Mouse (Mus musculus): ENCODE measurements around the gene Ucma. TPM values are rescaled to one million over a fixed set of nuclear protein-coding genes. Genes with fewer than 3 reads are reported as not detected.

Ucma gene
- polyA plus RNA-seq, 1 experiment from 2014 or later = not detected

DNA sequence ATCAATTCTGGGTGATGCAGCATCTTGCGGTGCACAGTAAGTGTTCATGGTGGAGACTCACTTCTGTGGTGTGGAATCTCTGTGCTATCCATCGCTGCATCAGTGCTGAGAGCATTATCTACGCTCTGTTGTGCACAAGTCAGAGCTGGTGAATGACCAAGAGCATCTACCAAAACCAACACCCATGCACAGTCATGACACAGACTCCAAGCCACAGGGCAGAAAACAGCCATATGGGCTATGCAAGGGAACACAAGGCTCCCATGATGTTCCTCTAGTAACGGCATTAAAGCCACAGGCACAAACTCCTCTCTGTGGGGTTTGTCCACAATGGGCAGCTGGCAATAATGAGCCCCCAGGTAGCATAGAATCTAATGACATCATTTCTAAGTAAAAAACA, 53.9 kb downstream of the Ucma start:
- no peak overlapping the region for H3K9ac ChIP-seq (ENCODE audit: low read depth, low read length)
- H3K27ac ChIP-seq (ENCODE audit: low read depth, low read length) = no peak overlapping the region
- ATAC-seq (ENCODE audit: low FRiP score, low TSS enrichment) = no peak
- H3K27me3 ChIP-seq (ENCODE audit: control insufficient read depth, insufficient read depth, low read length) = no peaks in the 10 kb centered on the region
- H3K9me3 ChIP-seq (ENCODE audit: control insufficient read depth, low read length) = no peaks in the 10 kb centered on the region
- H3K4me3 ChIP-seq (ENCODE audit: low read length) = no peak overlapping the region
- no peak overlapping the region for H3K4me2 ChIP-seq (replicated peaks; ENCODE audit: low read depth, low read length)
- no peaks in the 10 kb centered on the region for H3K36me3 ChIP-seq (ENCODE audit: control insufficient read depth, insufficient read depth, low read length)
- no peaks in the 10 kb centered on the region for H3K4me1 ChIP-seq (ENCODE audit: control insufficient read depth, insufficient read depth, low read length)
- WGBS = 90% methylated on average over 4 of the region's 4 CpGs

DNA sequence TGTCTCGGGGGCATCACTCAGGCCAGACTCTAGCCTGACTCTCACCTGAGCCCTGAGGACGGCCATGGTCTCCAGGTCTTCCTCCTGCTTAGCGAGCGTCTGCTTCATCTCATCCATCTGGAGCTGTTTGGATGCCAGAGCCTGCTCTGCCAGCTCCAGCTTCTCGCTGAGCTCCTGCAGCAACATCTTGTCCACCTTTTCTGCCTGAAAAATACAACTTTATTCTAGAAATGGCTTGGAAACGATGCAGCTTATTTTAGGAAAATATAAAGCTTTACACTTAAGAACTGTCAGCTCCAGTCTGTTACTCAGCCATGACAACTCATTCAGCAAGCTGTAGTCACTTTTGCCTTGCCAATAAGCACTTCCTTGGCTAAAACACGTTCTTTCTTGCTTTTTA, 55.3 kb downstream of the Ucma start:
- no peak for ATAC-seq (ENCODE audit: low FRiP score, low TSS enrichment)
- H3K4me2 ChIP-seq (replicated peaks; ENCODE audit: low read depth, low read length) = no peak overlapping the region
- no peak overlapping the region for H3K9ac ChIP-seq (ENCODE audit: low read depth, low read length)
- H3K27ac ChIP-seq (ENCODE audit: low read depth, low read length) = no peak overlapping the region
- H3K36me3 ChIP-seq (ENCODE audit: control insufficient read depth, insufficient read depth, low read length) = no peaks in the 10 kb centered on the region
- H3K4me1 ChIP-seq (ENCODE audit: control insufficient read depth, insufficient read depth, low read length) = no peaks in the 10 kb centered on the region
- H3K27me3 ChIP-seq (ENCODE audit: control insufficient read depth, insufficient read depth, low read length) = no peaks in the 10 kb centered on the region
- WGBS = 80% methylated on average over 7 of the region's 7 CpGs
- H3K4me3 ChIP-seq (ENCODE audit: low read length) = no peak overlapping the region
- H3K9me3 ChIP-seq (ENCODE audit: control insufficient read depth, low read length) = no peaks in the 10 kb centered on the region

DNA sequence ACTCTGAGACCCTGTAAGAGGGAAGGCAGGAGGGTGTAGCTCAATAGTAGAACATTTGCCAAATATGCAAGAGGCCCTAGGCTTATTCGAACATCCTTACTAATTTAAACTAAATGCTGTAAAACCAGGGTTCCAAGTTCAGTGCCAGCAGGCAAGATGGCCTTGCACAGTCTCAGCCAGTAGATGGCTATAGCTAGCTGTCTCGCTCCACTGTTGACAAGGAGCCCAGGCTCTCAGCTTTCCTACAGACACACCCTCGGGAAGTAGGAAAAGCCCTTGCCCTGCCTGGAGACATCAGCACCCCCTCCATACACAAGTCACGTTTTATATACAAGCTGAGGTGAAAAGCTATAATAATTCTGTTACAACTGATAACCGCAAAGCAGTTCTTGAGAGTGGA, 56.7 kb downstream of the Ucma start:
- H3K27ac ChIP-seq (ENCODE audit: low read depth, low read length) = no peak overlapping the region
- no peak overlapping the region for H3K9ac ChIP-seq (ENCODE audit: low read depth, low read length)
- H3K4me2 ChIP-seq (replicated peaks; ENCODE audit: low read depth, low read length) = no peak overlapping the region
- no peaks in the 10 kb centered on the region for H3K9me3 ChIP-seq (ENCODE audit: control insufficient read depth, low read length)
- H3K4me1 ChIP-seq (ENCODE audit: control insufficient read depth, insufficient read depth, low read length) = no peaks in the 10 kb centered on the region
- no peak for ATAC-seq (ENCODE audit: low FRiP score, low TSS enrichment)
- no peak overlapping the region for H3K4me3 ChIP-seq (ENCODE audit: low read length)
- H3K36me3 ChIP-seq (ENCODE audit: control insufficient read depth, insufficient read depth, low read length) = no peaks in the 10 kb centered on the region
- 75% methylated on average over 5 of the region's 5 CpGs for WGBS
- no peaks in the 10 kb centered on the region for H3K27me3 ChIP-seq (ENCODE audit: control insufficient read depth, insufficient read depth, low read length)

DNA sequence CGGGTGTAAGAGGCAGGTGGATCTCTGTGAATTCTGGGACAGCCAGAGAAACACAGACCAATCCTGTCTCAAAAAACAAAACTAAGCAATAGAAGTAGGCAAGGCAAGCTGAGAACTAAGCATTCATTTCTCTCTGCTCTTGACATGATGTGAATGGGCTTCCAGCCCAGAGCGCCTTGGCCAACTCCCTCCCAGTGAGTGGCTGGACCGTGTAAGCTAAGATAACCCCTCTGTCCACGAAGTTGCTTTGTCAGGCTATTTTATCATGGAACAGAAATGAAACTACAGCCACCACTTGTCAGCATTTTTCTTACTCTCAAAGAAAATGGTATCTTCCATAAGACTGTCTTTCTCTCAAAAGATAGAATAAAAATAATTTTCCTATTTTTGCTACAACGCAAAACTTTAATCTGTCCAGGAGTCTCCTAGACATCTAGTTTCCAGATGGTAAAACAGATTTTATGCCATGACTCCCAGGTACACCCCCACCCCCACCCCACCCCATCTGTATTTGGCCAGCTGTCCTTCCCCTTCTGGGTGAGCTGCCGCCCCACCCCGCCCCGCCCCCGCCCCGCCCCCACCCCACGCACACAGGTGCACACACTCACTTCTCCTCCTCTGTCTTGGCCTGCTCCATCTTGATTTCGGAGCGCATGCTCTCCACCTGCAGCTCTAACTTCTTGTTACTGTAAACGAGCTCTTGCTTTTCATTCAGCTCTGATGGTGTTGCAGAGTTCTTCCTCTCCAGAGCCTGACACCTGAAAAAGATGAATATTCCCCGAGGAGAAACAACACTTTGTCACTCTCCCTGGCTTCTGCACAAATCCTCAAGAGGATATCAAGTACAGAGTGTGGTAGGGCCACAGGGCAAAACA, 57.9 kb downstream of the Ucma start:
- Histone ChIP-seq H3K4me2 (replicated peaks; ENCODE audit: low read depth, low read length) (no peak overlapping the region), H3K4me3 (ENCODE audit: low read length) (no peak overlapping the region), H3K27ac (ENCODE audit: low read depth, low read length) (no peak overlapping the region), H3K9me3 (ENCODE audit: control insufficient read depth, low read length) (no peaks in the 10 kb centered on the region), H3K9ac (ENCODE audit: low read depth, low read length) (no peak overlapping the region), H3K27me3 (ENCODE audit: control insufficient read depth, insufficient read depth, low read length) (no peaks in the 10 kb centered on the region), H3K4me1 (ENCODE audit: control insufficient read depth, insufficient read depth, low read length) (no peaks in the 10 kb centered on the region), H3K36me3 (ENCODE audit: control insufficient read depth, insufficient read depth, low read length) (no peaks in the 10 kb centered on the region)
- no peak for ATAC-seq (ENCODE audit: low FRiP score, low TSS enrichment)
- 71% methylated on average over 15 of the region's 15 CpGs for WGBS

DNA sequence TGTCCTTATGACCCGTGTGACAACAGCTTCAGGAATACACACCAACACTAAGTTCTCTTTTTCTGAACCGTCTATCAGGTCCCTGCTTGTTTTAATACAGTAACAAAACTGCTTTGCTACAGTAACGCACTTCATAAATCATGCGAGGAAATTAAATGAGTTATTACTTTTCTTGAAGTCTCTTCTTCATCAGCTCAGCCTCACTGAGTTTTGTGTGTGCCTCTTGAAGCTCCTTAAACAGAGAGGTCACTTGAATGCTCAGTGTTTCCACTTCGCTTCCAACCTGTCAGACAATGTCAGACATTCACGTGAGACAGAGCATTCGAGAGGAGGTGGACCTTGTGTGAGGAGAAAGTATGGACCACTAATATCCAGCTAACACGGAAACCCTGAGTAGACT, 58.9 kb downstream of the Ucma start:
- Histone ChIP-seq H3K27me3 (ENCODE audit: control insufficient read depth, insufficient read depth, low read length) (no peaks in the 10 kb centered on the region), H3K9me3 (ENCODE audit: control insufficient read depth, low read length) (no peaks in the 10 kb centered on the region), H3K27ac (ENCODE audit: low read depth, low read length) (no peak overlapping the region), H3K9ac (ENCODE audit: low read depth, low read length) (no peak overlapping the region), H3K4me3 (ENCODE audit: low read length) (no peak overlapping the region), H3K36me3 (ENCODE audit: control insufficient read depth, insufficient read depth, low read length) (no peaks in the 10 kb centered on the region), H3K4me2 (replicated peaks; ENCODE audit: low read depth, low read length) (no peak overlapping the region), H3K4me1 (ENCODE audit: control insufficient read depth, insufficient read depth, low read length) (no peaks in the 10 kb centered on the region)
- 76% methylated on average over 8 of the region's 8 CpGs for WGBS
- no peak for ATAC-seq (ENCODE audit: low FRiP score, low TSS enrichment)

DNA sequence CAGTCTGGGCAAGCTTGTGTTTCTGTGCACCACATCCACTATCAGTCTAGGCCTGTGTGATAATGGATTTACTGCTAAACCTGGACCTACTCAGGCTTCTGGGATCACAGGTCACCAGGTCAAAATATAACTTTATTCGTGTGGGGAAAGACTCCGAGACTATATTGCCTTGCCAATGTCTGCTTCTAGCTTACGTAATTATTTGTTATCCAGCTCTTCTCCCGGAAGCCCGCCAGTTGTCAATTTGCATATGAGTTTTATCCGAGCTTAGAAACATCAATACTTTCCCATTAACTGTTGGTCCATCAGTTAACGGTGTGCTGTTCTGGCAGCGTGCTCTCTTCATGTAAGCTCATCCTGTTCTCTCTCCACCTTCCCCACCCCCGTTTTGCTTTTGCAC, 59.3 kb downstream of the Ucma start:
- Histone ChIP-seq H3K36me3 (ENCODE audit: control insufficient read depth, insufficient read depth, low read length) (no peaks in the 10 kb centered on the region), H3K9me3 (ENCODE audit: control insufficient read depth, low read length) (no peaks in the 10 kb centered on the region), H3K4me3 (ENCODE audit: low read length) (no peak overlapping the region), H3K9ac (ENCODE audit: low read depth, low read length) (no peak overlapping the region), H3K27me3 (ENCODE audit: control insufficient read depth, insufficient read depth, low read length) (no peaks in the 10 kb centered on the region), H3K4me2 (replicated peaks; ENCODE audit: low read depth, low read length) (no peak overlapping the region), H3K27ac (ENCODE audit: low read depth, low read length) (no peak overlapping the region), H3K4me1 (ENCODE audit: control insufficient read depth, insufficient read depth, low read length) (no peaks in the 10 kb centered on the region)
- 87% methylated on average over 9 of the region's 9 CpGs for WGBS
- no peak for ATAC-seq (ENCODE audit: low FRiP score, low TSS enrichment)

Other genes with a start within 250 kb of the Ucma start
- 47.3 and 122 TPM in 2 replicates for gene Sephs1, start 94.6 kb upstream of the Ucma start, polyA plus RNA-seq (2014; fragmentation: Nextera tagmentation; extraction: Ambion mirVana)
- gene Phyh, start 57.1 kb upstream of the Ucma start, polyA plus RNA-seq (2014; fragmentation: Nextera tagmentation; extraction: Ambion mirVana) = 36.8 and 43.4 TPM in 2 replicates
- gene Mcm10, start 36.7 kb downstream of the Ucma start, polyA plus RNA-seq (2014; fragmentation: Nextera tagmentation; extraction: Ambion mirVana) = 30.5 and 46.4 TPM in 2 replicates
- gene Optn, start 87.9 kb downstream of the Ucma start, polyA plus RNA-seq (2014; fragmentation: Nextera tagmentation; extraction: Ambion mirVana) = 4.0 and 7.6 TPM in 2 replicates
- gene Ccdc3, start 161.7 kb downstream of the Ucma start, polyA plus RNA-seq (2014; fragmentation: Nextera tagmentation; extraction: Ambion mirVana) = 6.7 and 12.4 TPM in 2 replicates